Mouse (Mus musculus) MEL (cell line): ENCODE measurements around the gene Tnfrsf11a. TPM values are rescaled to one million over a fixed set of nuclear protein-coding genes. Genes with fewer than 3 reads are reported as not detected.
A peak's percentile ranks its signal among the peaks of the same experiment; 100 is the strongest.

Experiments
- DNase-seq: peaks from one replicate; pipeline ENCODE4 v3.0.0; 2011; ENCODE audit warnings: low read depth, low spot score
- H3K27ac ChIP-seq: 2 replicates; pipeline ENCODE4 v1.5.1; 2012; ENCODE audit warnings: low read depth, mild to moderate bottlenecking, control low read depth, low read length, moderate library complexity; ENCODE audit not compliant: control insufficient read depth
- H3K27me3 ChIP-seq, 2 experiments: fragments of 150-350 bp in 1 of 2; sonication (generic) in 1 of 2; 2 replicates each; pipeline ENCODE4 v1.6.1; 2012; ENCODE audit warnings: low read length in 2 of 2, mild to moderate bottlenecking in 2 of 2, improper control_type of control experiment in 1 of 2, moderate library complexity in 1 of 2; ENCODE audit not compliant: insufficient read depth in 2 of 2, control insufficient read depth in 1 of 2
- H3K36me3 ChIP-seq, 2 experiments: 2 replicates each; pipeline ENCODE4 v1.6.1; 2012 to 2014; ENCODE audit warnings: low read length in 2 of 2, improper control_type of control experiment in 1 of 2, inconsistent platforms in 1 of 2, mild to moderate bottlenecking in 1 of 2; ENCODE audit not compliant: insufficient read depth in 2 of 2, control insufficient read depth in 1 of 2
- H3K4me1 ChIP-seq, 2 experiments: fragments of 150-350 bp in 1 of 2; sonication (generic) in 1 of 2; 2 replicates each; pipeline ENCODE4 v1.6.1; 2012; ENCODE audit warnings: low read length in 2 of 2, improper control_type of control experiment in 1 of 2, mild to moderate bottlenecking in 1 of 2; ENCODE audit not compliant: insufficient read depth in 2 of 2, control insufficient read depth in 1 of 2
- H3K4me3 ChIP-seq, 2 experiments: fragments of 150-350 bp in 1 of 2; sonication (generic) in 1 of 2; 2 replicates each; pipeline ENCODE4 v1.5.1; 2012; ENCODE audit warnings: low read depth in 2 of 2, low read length in 2 of 2, mild to moderate bottlenecking in 2 of 2, moderate library complexity in 2 of 2, control low read depth in 1 of 2, improper control_type of control experiment in 1 of 2; ENCODE audit not compliant: control insufficient read depth in 1 of 2, insufficient read depth in 1 of 2
- H3K79me2 ChIP-seq: 2 replicates; pipeline ENCODE4 v1.6.1; 2012; ENCODE audit warnings: mild to moderate bottlenecking, low read length, moderate library complexity; ENCODE audit not compliant: control insufficient read depth, poor library complexity, insufficient read depth
- H3K9ac ChIP-seq: 2 replicates; pipeline ENCODE4 v1.6.1; 2012; ENCODE audit warnings: low read depth, mild to moderate bottlenecking, control low read depth, low read length, moderate library complexity; ENCODE audit not compliant: control insufficient read depth, poor library complexity, severe bottlenecking
- H3K9me3 ChIP-seq: fragments of 150-350 bp; sonication (generic); replicated peaks from 2 replicates; pipeline ENCODE4 v1.6.1; 2012; ENCODE audit warnings: mild to moderate bottlenecking, low read length, improper control_type of control experiment, moderate library complexity; ENCODE audit not compliant: insufficient read depth
- EP300 ChIP-seq, 2 experiments: IDR thresholded peaks; 2 replicates each; pipeline ENCODE4 v1.6.1; 2011; ENCODE audit warnings: improper control_type of control experiment in 2 of 2, low read length in 2 of 2, low read depth in 1 of 2, mild to moderate bottlenecking in 1 of 2
- GATA1 ChIP-seq: IDR thresholded peaks from 2 replicates; pipeline ENCODE4 v1.6.1; 2011; ENCODE audit warnings: low read depth, low read length, improper control_type of control experiment
- HCFC1 ChIP-seq: IDR thresholded peaks from 2 replicates; pipeline ENCODE4 v1.6.1; 2012; ENCODE audit warnings: low read depth, mild to moderate bottlenecking, inconsistent platforms, low read length, improper control_type of control experiment, moderate library complexity
- KAT2A ChIP-seq: conservative IDR thresholded peaks from 2 replicates; pipeline ENCODE4 v1.6.1; 2012; ENCODE audit warnings: low read depth, low read length, improper control_type of control experiment, inconsistent platforms
- MAFK ChIP-seq: IDR thresholded peaks from 2 replicates; pipeline ENCODE4 v1.6.1; 2011; ENCODE audit warnings: low read depth, mild to moderate bottlenecking, low read length, improper control_type of control experiment, borderline replicate concordance
- MAX ChIP-seq: IDR thresholded peaks from 2 replicates; pipeline ENCODE4 v1.6.1; 2011; ENCODE audit warnings: low read length, improper control_type of control experiment
- POLR2AphosphoS5 ChIP-seq: IDR thresholded peaks from 2 replicates; pipeline ENCODE4 v1.6.1; 2012; ENCODE audit warnings: low read depth, borderline replicate concordance, mild to moderate bottlenecking, inconsistent platforms, low read length, moderate library complexity, mixed read lengths
- RCOR1 ChIP-seq: IDR thresholded peaks from 2 replicates; pipeline ENCODE4 v1.6.1; 2012; ENCODE audit warnings: low read depth, mild to moderate bottlenecking, inconsistent platforms, low read length, improper control_type of control experiment
- SIN3A ChIP-seq: IDR thresholded peaks from 2 replicates; pipeline ENCODE4 v1.6.1; 2012; ENCODE audit warnings: low read length, improper control_type of control experiment, inconsistent platforms
- SMC3 ChIP-seq: IDR thresholded peaks from 2 replicates; pipeline ENCODE4 v1.6.1; 2011; ENCODE audit warnings: low read depth, low read length, improper control_type of control experiment
- ZNF384 ChIP-seq: IDR thresholded peaks from 2 replicates; pipeline ENCODE4 v1.6.1; 2012; ENCODE audit warnings: low read depth, mild to moderate bottlenecking, inconsistent platforms, low read length, improper control_type of control experiment
- polyA plus RNA-seq, 2 experiments: library from polyadenylated mRNA; stranded (reverse) in 1 of 2; unstranded in 1 of 2; fragments of >175 nt in 1 of 2; fragments of >200 nt in 1 of 2; gene quantifications; 2 replicates each; pipeline versions ENCODE4 v1.2.1 to v1.2.4; 2012; ENCODE audit warnings: low replicate concordance in 2 of 2, low read depth in 1 of 2; ENCODE audit not compliant: insufficient read length in 2 of 2, insufficient read depth in 1 of 2, missing spikeins in 1 of 2
- total RNA-seq: library from RNA; depleted of rRNA; stranded (reverse); fragments of 300-350 nt; gene quantifications from 2 replicates; pipeline ENCODE4 v1.2.3, GENCODE M21; 2012

The Tnfrsf11a gene
- total and polyA plus RNA-seq, 3 experiments, result not detected

DNA sequence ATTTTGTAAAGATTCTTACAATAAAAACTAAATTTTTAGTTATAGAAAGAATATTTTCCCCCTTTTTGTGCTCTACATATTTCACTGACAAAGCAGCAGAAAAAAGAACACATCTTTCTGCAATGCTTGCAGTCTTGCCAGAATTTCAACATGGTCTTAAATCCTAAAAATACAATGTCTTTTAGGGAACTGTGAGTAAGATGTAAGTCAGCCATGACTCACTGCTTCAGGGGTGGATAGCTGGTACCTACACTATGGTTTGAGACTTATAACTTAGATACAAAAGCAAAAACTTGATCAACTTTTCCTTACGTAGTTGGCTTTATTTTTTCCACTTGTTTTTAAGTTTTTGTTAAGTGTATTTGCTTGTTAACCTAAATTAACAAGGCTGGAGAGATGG lies 38.0 kb upstream of the Tnfrsf11a start:
- TF ChIP-seq GATA1 (no peak), SMC3 (no peak)
- TF ChIP-seq, all 39 proteins: peak for 0
- H3K79me2 ChIP-seq, result no peaks in the 10 kb centered on the region
- no peak for DNase-seq
- no peaks in the 10 kb centered on the region for H3K27me3 ChIP-seq
- peaks cover 11 to 62% of the 10 kb centered on the region in 2 experiments for H3K36me3 ChIP-seq
- no peaks in the 10 kb centered on the region for H3K9me3 ChIP-seq
- no peaks in the 10 kb centered on the region for H3K4me1 ChIP-seq
- H3K4me3 ChIP-seq, result no peak overlapping the region
- H3K9ac ChIP-seq, result no peak overlapping the region
- no peak overlapping the region for H3K27ac ChIP-seq

DNA sequence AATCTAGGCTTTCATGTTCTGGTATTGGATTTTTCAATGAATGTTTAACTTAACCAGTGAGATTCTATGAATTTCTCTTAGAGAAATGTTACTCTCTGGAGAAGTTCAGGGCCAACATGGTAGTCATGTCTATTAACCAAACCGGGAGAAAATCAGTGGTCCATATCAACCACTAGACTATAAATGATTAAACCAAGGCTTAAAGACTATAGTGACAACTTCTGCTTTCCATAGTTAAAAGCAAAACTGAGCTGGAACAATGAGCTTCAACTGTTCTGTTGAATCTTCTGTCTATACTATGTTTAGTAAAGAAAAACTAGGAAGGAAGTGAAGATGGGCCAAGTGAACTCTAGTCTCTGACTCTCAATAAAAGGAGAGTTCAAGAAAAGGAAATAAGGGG lies 34.1 kb upstream of the Tnfrsf11a start:
- no peaks in the 10 kb centered on the region for H3K4me1 ChIP-seq
- H3K27ac ChIP-seq, result no peak overlapping the region
- H3K36me3 ChIP-seq, result peaks cover 16 to 42% of the 10 kb centered on the region in 2 experiments
- no peaks in the 10 kb centered on the region for H3K27me3 ChIP-seq
- H3K79me2 ChIP-seq, result no peaks in the 10 kb centered on the region
- no peak overlapping the region for H3K9ac ChIP-seq
- no peak overlapping the region for H3K4me3 ChIP-seq
- DNase-seq, result peak; percentile 31
- H3K9me3 ChIP-seq, result no peaks in the 10 kb centered on the region
- no peak for TF ChIP-seq MAFK
- no peak for TF ChIP-seq EP300 (IDR thresholded peaks at IDR 0.05; ENCODE audit: low read depth in 1 of 2, low read length in 2 of 2)
- TF ChIP-seq RCOR1, result peak; percentile 73
- TF ChIP-seq HCFC1, result no peak

DNA sequence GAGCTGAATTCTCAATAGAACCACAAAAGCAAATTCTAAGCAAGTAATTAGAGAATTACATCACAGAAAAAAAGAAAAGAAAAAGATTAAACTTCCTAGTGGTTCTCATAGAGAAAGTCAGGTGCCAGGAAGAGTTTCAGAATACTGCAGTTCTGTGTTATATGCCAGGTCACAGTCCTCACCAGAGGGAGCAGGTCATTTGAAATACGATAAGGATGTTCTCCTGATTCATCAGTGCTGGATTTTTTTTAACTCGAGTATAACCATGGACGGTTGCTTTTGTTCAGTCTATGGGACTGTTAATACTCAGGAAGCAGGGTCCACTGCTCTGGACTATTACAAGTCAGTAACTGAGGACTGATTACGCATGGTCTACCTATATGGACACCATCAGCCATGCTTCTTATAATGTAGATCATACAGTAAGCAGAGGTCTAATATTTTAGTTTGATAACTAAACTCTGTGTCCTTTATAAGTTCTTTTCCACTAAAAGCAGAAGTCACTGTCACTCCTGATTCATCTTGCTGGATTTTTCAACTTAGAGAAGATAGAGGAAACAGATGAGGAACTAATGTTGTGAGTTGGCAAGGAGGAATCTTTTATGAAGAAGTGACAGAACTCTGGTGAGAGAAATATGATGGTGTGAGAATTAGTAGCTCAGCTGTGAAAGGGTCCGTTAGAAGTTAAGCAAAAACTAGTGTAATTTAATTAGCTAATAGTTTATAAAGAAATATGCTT lies 33.5 kb upstream of the Tnfrsf11a start:
- Histone ChIP-seq H3K27ac (no peak overlapping the region), H3K9ac (no peak overlapping the region), H3K9me3 (no peaks in the 10 kb centered on the region), H3K4me1 (no peaks in the 10 kb centered on the region), H3K36me3 (peaks cover 17 to 39% of the 10 kb centered on the region in 2 experiments), H3K4me3 (no peak overlapping the region), H3K27me3 (no peaks in the 10 kb centered on the region), H3K79me2 (no peaks in the 10 kb centered on the region)
- DNase-seq, result peak; percentile 70
- TF ChIP-seq HCFC1 (no peak), SMC3 (0 out of 2 replicates have a peak, but pooled peaks have one; percentile 5), KAT2A (0 out of 2 replicates have a peak, but pooled peaks have one; percentile 14), RCOR1 (peak; percentile 62), POLR2AphosphoS5 (no peak), ZNF384 (no peak), MAX (no peak), GATA1 (no peak), SIN3A (peak; percentile 35; the same call in 1 of the 2 replicates), EP300 (IDR thresholded peaks at IDR 0.05; ENCODE audit: low read depth in 1 of 2, low read length in 2 of 2) (peak in 1 of 2 experiments; percentile 55; a peak in 1 of 4 replicates)
